Mouse (Mus musculus): Measurements from ENCODE around the gene Gid8.

Gene Gid8

DNA sequence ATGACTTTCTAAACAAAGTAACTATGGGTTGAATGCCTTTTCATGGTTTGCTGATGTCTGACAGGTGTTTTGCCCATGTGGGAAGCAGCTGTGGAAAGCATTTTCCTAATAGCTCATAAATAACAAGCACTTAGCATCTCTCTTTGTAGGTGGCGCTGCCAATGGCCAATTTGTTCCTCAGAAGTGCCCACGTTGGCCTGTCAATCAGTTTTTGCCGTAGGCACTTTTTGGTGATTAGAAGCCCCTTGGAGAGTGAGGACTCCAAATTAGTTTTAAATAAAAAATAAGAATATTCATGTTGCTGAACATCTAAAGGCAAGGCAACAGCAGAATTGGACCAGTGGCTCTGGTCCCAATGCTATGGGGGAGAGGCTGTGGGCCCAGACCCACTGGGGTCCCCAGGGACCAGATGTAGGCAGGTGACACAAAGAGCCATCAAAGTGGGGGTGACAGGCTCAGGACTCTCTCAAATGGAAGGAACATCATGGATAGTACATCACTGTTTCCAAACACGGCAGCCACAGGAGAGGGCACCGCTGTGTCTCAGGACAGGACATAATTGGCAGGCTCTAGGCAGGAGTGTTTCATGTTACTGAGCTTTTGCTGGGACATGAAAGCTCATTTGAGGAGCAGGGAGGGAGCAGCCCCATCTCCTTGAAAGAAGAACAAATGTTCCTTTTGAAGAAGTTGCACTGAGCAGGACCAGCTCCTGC is 45.2 kb downstream of the Gid8 start:
- H3K27me3 ChIP-seq (ENCODE audit: control insufficient read depth, insufficient read depth, low read length, poor library complexity, severe bottlenecking): no peaks in the 10 kb centered on the region
- DNase-seq (ENCODE audit: low read depth, low spot score): no peak
- no peaks in the 10 kb centered on the region for H3K36me3 ChIP-seq (ENCODE audit: control insufficient read depth, insufficient read depth, low read length, poor library complexity, severe bottlenecking)

DNA sequence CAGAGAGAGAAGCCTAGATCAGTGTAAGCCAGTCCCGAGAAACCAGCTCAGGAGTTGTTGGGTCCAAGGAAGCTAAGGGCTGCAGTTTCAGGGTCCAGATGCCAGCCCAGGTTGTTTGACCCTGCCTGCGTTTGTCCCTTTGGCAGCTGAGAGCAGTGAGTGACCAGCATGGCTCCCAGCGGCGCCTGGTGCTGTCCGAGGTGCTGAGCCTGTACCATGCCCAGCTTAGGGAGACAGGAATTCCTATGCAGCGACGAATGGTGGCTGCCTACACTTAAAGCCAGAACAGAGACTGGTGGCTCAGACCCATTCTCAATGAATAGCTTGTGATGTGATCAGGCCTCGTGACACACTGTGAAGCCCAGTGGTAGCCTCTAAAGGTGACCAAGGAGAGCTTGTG is 46.0 kb downstream of the Gid8 start:
- no peak for DNase-seq (ENCODE audit: low read depth, low spot score)
- H3K27me3 ChIP-seq (ENCODE audit: control insufficient read depth, insufficient read depth, low read length, poor library complexity, severe bottlenecking): no peaks in the 10 kb centered on the region
- no peaks in the 10 kb centered on the region for H3K36me3 ChIP-seq (ENCODE audit: control insufficient read depth, insufficient read depth, low read length, poor library complexity, severe bottlenecking)

DNA sequence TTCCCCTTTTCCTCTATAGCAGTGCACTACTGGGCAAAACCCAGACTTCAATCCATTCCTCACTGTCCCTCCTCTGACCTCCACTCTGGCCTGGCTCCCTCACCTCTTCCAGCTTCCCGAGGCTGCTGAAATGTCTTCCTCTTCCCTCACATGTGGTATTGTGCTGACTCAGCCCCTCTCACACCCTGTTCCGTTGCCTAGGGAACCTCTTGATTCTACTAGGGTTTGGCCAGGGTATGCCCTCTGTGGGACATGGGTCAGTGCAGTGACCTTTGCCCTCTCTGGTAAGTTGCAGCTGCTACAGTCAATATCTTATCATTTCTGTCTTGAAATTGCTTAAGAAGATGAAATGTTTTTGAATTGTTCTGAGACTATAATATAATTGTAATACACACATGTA is 46.9 kb downstream of the Gid8 start:
- no peak for DNase-seq (ENCODE audit: low read depth, low spot score)
- Histone ChIP-seq H3K27me3 (ENCODE audit: control insufficient read depth, insufficient read depth, low read length, poor library complexity, severe bottlenecking) (no peaks in the 10 kb centered on the region), H3K36me3 (ENCODE audit: control insufficient read depth, insufficient read depth, low read length, poor library complexity, severe bottlenecking) (no peaks in the 10 kb centered on the region)

DNA sequence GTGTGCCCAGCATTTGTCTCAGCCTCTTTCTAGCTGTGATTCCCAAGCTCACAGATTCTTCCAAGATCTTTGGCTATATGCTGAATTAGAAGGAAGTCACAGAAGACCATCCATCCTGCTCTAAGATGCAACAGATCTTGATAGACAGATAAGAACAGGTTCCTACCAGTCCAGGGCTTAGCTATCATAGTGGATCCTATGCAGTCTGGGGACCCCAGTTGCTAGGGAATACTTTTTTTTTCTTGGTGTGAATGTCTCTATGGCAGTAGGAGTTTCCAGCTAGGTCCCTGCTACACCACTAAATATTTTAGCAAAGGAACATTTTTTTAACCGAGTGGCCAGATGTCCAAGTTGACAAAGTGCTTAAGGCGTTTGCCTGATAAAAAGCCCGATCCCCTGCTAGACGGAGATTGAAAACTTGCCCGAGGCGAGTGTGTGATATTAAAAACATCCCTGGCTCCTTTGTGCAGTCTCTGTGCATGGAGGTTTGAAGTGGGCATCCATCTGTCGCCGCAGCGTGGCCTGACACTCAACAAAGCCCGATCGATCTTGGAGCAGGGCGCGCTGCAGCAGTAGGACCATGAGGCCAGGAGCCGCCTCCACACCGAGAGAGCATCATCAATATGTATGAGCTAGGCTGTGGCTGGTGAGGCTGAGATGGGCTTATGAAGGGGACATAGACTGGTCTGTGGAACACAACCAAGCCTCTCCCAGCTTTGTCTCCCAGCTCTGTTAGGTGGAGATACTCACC is 48.8 kb downstream of the Gid8 start:
- H3K27me3 ChIP-seq (ENCODE audit: control insufficient read depth, insufficient read depth, low read length, poor library complexity, severe bottlenecking): no peaks in the 10 kb centered on the region
- no peaks in the 10 kb centered on the region for H3K36me3 ChIP-seq (ENCODE audit: control insufficient read depth, insufficient read depth, low read length, poor library complexity, severe bottlenecking)
- DNase-seq (ENCODE audit: low read depth, low spot score): no peak

DNA sequence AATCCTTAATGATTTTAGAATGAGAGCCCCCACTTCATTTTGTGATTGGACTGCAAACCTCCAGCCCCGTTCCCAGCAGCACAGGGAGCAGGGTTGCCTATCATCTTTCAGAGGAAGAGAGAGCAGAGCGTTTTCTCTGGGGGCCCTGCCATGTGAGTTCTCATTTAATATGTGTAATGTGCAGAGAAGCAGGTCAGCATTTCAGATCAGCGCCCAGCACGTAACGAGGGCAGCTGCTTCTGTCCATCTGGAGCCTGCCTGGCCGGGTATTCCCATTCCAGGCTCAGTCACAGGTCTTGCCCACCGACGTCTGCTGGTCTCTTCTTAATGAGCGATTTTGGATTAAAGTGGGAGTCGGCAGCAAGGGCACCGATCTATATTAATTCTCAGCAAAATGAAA is 55.1 kb downstream of the Gid8 start:
- DNase-seq (ENCODE audit: low read depth, low spot score): no peak
- no peaks in the 10 kb centered on the region for H3K36me3 ChIP-seq (ENCODE audit: control insufficient read depth, insufficient read depth, low read length, poor library complexity, severe bottlenecking)
- H3K27me3 ChIP-seq (ENCODE audit: control insufficient read depth, insufficient read depth, low read length, poor library complexity, severe bottlenecking): no peaks in the 10 kb centered on the region

DNA sequence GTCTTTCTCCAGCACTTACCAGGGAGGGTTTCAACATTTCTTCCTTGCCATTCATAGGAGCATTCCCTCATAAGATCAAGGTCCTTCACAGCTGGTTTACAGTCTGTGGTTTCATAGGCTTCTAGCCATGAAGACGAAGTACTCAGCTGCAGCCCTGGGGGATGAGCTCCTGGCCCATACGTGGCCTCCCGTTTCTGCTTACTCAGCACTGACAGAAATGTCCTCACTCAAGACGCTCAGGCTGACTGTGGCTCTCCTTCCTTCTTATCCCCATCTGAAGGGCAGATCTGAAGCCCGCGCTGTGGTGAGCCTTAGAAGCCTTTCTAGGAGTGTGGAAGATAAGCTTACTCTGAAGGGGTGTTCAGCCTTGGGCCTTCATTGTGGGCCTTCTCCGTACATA is 55.8 kb downstream of the Gid8 start:
- DNase-seq (ENCODE audit: low read depth, low spot score): no peak
- Histone ChIP-seq H3K36me3 (ENCODE audit: control insufficient read depth, insufficient read depth, low read length, poor library complexity, severe bottlenecking) (no peaks in the 10 kb centered on the region), H3K27me3 (ENCODE audit: control insufficient read depth, insufficient read depth, low read length, poor library complexity, severe bottlenecking) (no peaks in the 10 kb centered on the region)

All from splenic B cell, adult 2 months (primary cell).